Mouse (Mus musculus) olfactory bulb, adult 2 months (tissue): ENCODE measurements around the gene Msx2.

ENCODE experiments used
- CTCF ChIP-seq: fragments of 200-500 bp; IDR thresholded peaks from 2 replicates; pipeline ENCODE4 v1.5.1; 2012; ENCODE audit warnings: low read depth, mild to moderate bottlenecking, low read length, moderate library complexity; ENCODE audit not compliant: insufficient read depth
- POLR2A ChIP-seq: fragments of 200-500 bp; IDR thresholded peaks from 2 replicates; pipeline ENCODE4 v1.6.1; 2012; ENCODE audit warnings: mild to moderate bottlenecking, low read depth, low read length, moderate library complexity; ENCODE audit not compliant: insufficient read depth

GRCm38 (mm10) chr13:53426507-53426906 lies 46.4 kb downstream of the Msx2 start:
- TF ChIP-seq POLR2A: no peak
- TF ChIP-seq CTCF: peak; percentile 95
